Mouse (Mus musculus) layer of hippocampus, adult 6 months (tissue): ENCODE measurements around the gene Prss33. TPM values are rescaled to one million over a fixed set of nuclear protein-coding genes. Genes with fewer than 3 reads are reported as not detected.

Experiments used
- long read RNA-seq, 2 experiments: library from polyadenylated mRNA; unstranded; transcript quantifications; one replicate each; pipeline ENCODE4 v2.0.0; 2019 to 2020
- microRNA-seq: library from miRNA; unstranded; fragments of <30 nt; microRNA quantifications from one replicate; pipeline ENCODE4 v1.2.0, GENCODE M21; 2020
- polyA plus RNA-seq: library from polyadenylated mRNA; unstranded; fragments of <200 nt; fragmentation: Nextera tagmentation; gene quantifications from 2 replicates; pipeline ENCODE4 v1.2.3, GENCODE M21; 2021

The Prss33 gene
- not detected in 2 replicates for polyA plus RNA-seq
- long read RNA-seq, experiment 1 = 0 reads
- long read RNA-seq, experiment 2 = 0 reads

DNA sequence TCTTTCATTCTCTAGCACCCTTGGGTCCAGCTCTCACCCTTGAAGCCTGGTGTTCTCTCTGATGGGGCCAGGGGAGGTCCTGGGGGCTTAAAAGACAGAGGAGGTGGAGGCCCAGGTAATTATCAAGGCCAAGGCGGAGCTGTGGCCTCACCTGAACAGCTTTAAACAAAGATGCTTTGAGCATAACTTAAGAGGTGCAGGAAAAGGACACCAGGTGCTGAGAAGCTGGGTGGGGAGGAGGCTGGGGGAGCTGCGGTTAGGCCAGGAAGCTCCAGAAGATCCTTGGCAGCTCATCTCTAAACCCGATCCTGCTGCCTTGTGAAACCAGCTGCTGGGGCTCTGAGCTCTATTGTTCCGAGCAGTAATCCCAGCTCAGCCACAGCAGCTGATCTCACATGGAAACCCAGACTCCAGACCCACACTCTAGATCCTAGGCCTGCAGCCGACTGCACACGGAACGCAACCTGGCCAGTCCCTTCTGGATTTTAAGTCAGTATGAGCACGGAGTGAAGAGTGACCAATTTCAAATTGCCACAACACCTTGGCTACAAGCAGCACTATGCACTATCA, at the start of gene Prss33:
Prss33 (minus strand) TSS at position 51 of the 570 bp plus-strand sequence.

DNA sequence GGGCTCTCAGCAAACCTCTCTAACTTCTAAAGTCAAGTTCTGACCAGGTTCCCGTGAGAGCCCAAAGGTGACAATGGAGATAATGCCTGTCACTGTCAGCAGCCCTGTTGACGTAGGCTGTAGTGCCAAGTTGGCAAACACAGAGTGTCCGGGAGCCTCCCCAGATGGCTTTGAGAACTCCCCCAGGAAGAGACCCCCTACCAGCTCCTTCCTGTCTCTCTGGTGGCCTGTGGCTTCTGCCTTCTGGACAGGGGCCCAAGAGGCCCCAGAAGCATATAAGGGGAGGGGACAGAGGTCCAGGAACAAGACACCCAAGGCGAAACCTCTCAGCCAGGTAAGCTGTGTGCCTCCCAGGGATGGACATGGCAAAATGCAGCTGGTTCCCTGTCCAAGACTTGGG, 44.7 kb upstream of the Prss33 start, which contains the start of the genes Dcpp1 and Dcpp2:
Dcpp1 (plus strand) TSS at position 301 of the 400 bp plus-strand sequence.
Dcpp2 (plus strand) TSS at position 305 of the 400 bp plus-strand sequence.

DNA sequence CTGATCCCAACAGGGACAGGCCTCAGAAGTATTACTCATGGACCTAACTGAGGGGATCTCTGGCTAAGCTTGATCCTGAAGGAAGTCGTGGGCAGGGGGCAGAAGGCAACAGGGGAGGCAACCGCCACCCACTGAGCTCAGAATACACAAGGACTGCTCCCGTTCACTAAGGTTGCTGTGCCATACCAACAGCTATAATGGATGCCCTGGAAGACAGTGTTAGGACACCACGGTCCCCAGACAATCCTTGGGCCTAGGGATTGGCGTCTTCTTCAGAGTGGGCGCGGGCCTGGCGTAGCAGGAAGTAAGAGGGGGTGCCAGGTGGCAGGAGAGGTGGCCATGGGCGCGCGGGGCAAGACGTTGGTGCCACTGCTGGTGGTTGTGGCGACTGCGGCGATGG, 31.9 kb upstream of the Prss33 start, which contains the start of gene Prss21:
Prss21 (plus strand) TSS at position 301 of the 400 bp plus-strand sequence.

DNA sequence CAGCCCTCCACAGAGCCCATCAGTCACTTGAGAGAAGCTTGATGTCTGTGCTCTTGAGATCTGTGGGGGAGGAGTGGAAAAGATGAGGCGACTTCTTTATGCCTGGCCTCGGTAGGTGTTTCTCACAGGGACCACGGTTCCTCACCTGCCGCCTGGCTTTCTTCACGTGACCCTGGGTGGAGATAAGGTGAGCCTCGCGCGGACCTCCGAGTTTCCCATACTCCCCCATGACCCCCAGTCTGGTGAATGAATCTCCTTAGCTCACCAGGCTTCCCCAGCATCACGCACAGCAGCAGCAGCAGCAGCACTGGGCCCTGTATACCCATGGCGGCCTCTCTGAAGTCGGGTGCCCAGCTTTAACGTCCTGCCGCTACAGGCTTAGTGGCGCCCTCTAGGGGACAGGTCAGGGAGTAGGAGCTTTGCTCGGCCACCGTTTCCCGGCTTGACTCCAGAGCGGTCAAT, 8.0 kb upstream of the Prss33 start, which contains the start of the genes Prss32 and Prss41:
Prss32 (plus strand) TSS at position 44 of the 462 bp plus-strand sequence.
Prss41 (minus strand) TSS at position 361 of the 462 bp plus-strand sequence.

DNA sequence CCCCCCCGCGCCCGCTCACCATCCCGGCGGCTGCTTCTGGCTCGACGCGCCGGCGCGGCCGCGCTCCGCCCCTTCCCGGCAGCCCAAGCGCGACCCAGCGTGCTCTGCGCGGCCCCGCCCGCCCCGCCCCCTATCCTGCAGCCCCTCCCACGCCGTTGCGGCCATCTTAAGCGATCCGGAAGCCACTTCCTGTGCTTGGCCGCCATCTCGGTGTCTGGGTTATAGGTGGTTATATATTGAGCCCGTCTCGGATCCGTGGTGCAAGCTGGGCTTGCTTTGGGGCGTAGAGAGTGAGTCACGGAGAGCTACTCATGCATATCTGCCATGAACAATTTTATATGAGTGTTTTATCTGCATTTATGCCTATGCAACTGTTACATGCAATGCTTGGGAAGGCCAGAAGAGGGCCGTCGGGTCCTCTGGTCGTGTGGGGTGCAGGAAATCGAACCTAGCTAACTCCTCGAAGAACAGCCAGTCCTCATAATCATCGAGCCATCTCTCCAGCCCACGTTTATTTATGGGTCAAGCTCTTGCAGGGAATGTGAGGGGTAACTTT, 6.7 kb downstream of the Prss33 start, which contains the start of gene Elob:
Elob (minus strand) TSS at position 73 of the 556 bp plus-strand sequence.

DNA sequence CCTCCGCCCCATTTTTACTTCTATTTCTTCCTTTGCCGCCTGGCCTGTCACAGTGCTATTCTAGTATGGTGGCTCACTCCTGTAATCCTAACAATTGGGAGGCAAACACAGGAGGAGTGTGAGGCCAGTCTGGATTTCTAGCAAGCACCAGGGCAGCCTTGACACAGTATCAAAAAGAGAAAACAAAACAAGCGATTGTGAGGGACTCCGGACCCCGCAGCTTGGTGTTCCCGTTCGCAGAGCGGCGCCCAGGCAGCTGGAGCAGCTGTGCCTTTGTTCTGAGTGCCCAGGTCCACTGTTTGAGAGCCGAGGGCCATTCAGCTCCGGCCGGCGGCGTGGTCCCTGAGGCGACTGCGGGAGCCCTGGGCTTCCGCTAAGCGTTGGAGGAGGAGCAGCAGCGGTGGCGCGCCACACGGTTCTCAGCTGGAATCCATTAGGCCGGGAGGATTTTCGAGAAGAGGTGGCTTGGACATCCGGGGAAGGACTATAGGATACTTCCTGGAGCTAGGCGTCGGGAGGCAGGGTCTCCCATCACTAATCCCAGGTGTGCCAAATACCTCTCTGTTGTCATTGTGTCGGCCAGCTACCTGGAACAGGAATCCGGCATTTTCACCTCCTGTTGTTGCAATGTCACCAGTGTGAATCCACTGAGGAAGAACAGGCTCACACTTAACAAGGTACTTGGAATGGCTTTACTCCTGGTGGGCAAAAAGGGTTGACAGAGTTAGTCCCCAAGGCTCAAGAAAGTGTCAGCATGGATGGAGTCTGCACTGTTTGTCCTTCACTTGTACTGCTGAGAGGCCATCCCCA, 45.4 kb downstream of the Prss33 start, which contains the start of gene Srrm2:
Srrm2 (plus strand) TSS at position 264 of the 810 bp plus-strand sequence.

DNA sequence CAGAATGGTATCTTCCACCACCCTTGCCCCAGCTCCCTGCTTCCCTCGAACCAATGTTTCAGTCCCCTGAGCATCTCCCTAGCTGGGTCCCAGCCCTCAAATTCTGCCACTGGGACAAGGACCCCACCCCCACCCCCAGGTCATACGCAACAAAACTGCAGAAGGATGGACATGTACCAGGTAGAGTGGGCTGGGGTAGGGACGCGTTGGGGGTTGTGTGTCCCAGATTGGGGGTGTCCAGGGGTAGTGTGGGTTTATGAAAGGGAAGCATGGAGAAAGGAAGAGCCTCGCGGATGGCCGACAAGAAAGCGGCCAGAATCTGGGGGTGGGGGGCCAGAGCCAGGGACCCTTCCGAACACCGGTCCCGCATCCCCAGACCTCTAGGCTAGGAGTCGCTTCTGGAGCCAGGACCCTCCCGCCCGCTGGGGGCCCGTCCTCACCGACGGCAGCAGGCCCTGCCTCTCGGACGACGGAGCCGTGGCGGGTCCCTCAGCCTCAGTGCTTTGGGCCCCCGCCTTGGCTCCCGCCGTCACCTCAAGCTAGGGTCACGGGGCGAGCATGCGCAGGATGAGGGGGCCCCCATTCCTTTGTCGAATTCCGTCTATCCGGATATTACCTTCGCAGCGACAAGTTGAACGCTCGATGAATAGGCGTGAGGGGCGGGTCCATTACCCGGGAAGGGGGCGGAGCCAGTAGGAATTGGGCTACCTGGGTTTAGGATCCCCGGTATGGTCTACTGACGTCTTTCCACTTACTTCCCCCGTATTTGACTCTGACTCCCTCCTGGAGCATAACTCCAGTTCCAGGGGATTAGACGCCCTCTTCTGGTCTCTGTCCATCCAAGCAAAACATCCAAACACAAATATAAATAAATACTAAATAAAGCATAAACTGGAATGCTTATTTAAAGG, 50.0 kb downstream of the Prss33 start, which contains the start of gene Flywch2:
Flywch2 (minus strand) TSS at position 521 of the 911 bp plus-strand sequence.

Small RNAs within 50 kb of the gene (microRNA-seq; reads per million reads assigned to microRNA genes)
- gene Mir5125 = 1.9 reads per million

Other genes starting within 250 kb of the Prss33 start
- gene Zfp13, start 236.6 kb downstream of the Prss33 start, polyA plus RNA-seq = 13.2 and 14.6 TPM in 2 replicates
- 0.08 and 0.20 TPM in 2 replicates for gene Zscan10, start 235.2 kb downstream of the Prss33 start, polyA plus RNA-seq
- gene Mmp25, start 190.8 kb downstream of the Prss33 start, polyA plus RNA-seq = 0.10 and 0.13 TPM in 2 replicates
- not detected in 2 replicates for gene Bicdl2, start 175.6 kb downstream of the Prss33 start, polyA plus RNA-seq
- gene Hcfc1r1, start 162.5 kb downstream of the Prss33 start, polyA plus RNA-seq = 225 and 235 TPM in 2 replicates
- 8.1 and 9.0 TPM in 2 replicates for gene Thoc6, start 162.2 kb downstream of the Prss33 start, polyA plus RNA-seq
- 3.6 and 6.5 TPM in 2 replicates for gene Tnfrsf12a, start 158.6 kb downstream of the Prss33 start, polyA plus RNA-seq
- gene Cldn6, start 156.8 kb downstream of the Prss33 start, polyA plus RNA-seq = 0.13 TPM in 1 of 2 replicates, not detected in the other
- 0.15 and 0.95 TPM in 2 replicates for gene Cldn9, start 152.0 kb downstream of the Prss33 start, polyA plus RNA-seq
- not detected in 2 replicates for gene 1520401A03Rik, start 113.3 kb downstream of the Prss33 start, polyA plus RNA-seq
- gene Pkmyt1, start 109.7 kb downstream of the Prss33 start, polyA plus RNA-seq = 1.6 and 2.2 TPM in 2 replicates
- 106 and 116 TPM in 2 replicates for gene Paqr4, start 95.2 kb downstream of the Prss33 start, polyA plus RNA-seq
- 0.60 and 0.85 TPM in 2 replicates for gene Kremen2, start 90.2 kb downstream of the Prss33 start, polyA plus RNA-seq
- 256 and 293 TPM in 2 replicates for gene Flywch1, start 64.5 kb downstream of the Prss33 start, polyA plus RNA-seq
- gene Flywch2, start 50.0 kb downstream of the Prss33 start, polyA plus RNA-seq = 22.4 and 25.0 TPM in 2 replicates
- 297 and 334 TPM in 2 replicates for gene Srrm2, start 45.5 kb downstream of the Prss33 start, polyA plus RNA-seq
- 1,710 and 1,770 TPM in 2 replicates for gene Elob, start 6.9 kb downstream of the Prss33 start, polyA plus RNA-seq
- not detected in 2 replicates for gene Prss32, start 7.8 kb upstream of the Prss33 start, polyA plus RNA-seq
- 0.08 and 0.48 TPM in 2 replicates for gene Prss41, start 8.1 kb upstream of the Prss33 start, polyA plus RNA-seq
- not detected in 2 replicates for gene Prss21, start 32.0 kb upstream of the Prss33 start, polyA plus RNA-seq
- 0.25 TPM in 1 of 2 replicates, not detected in the other for gene Dcpp1, start 44.8 kb upstream of the Prss33 start, polyA plus RNA-seq
- not detected in 2 replicates for gene Dcpp2, start 44.8 kb upstream of the Prss33 start, polyA plus RNA-seq
- not detected in 2 replicates for gene Dcpp3, start 81.4 kb upstream of the Prss33 start, polyA plus RNA-seq
- 0.18 and 0.30 TPM in 2 replicates for gene Sbp, start 105.6 kb upstream of the Prss33 start, polyA plus RNA-seq
- gene Sbpl, start 119.2 kb upstream of the Prss33 start, polyA plus RNA-seq = not detected in 2 replicates
- gene Prss30, start 144.5 kb upstream of the Prss33 start, polyA plus RNA-seq = 0.21 and 0.34 TPM in 2 replicates
- 0.25 and 0.28 TPM in 2 replicates for gene Prss22, start 162.0 kb upstream of the Prss33 start, polyA plus RNA-seq
- not detected in 2 replicates for gene Prss27, start 202.1 kb upstream of the Prss33 start, polyA plus RNA-seq
- gene Kctd5, start 237.4 kb upstream of the Prss33 start, polyA plus RNA-seq = 28.2 and 31.2 TPM in 2 replicates